Mouse (Mus musculus): Measurements from ENCODE around the gene Uhrf2.

DNA sequence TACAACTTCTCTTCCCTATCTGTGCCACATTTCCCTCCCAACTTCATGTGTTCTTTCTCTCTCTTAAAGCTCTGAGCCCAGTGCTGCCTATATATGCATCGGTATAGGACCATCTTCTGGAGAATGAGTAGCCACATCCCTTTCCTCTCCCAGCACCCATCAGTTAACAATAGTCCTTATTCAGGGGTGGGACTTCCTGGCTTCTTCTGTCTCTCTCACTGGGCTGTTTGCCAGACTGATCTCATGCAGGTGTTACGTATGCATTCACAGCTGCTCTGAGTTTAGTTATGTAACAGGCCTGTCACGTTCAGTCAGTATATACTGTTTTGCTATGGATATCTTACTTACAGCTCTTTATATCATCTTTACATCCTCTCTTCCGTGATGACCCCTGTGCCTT lies 35.5 kb downstream of the Uhrf2 start:
- no peak for TF ChIP-seq GATA1 (IDR thresholded peaks at IDR 0.05; ENCODE audit: borderline replicate concordance, low read length)
- TF ChIP-seq FLI1 (IDR thresholded peaks at IDR 0.05; ENCODE audit: low read length) = no peak
